Mouse (Mus musculus) thymus, adult 2 months (tissue): ENCODE data around the gene Troap. TPM values are rescaled to one million over a fixed set of nuclear protein-coding genes. Genes with fewer than 3 reads are reported as not detected.
A peak's percentile ranks its signal among the peaks of the same experiment; 100 is the strongest.

Experiments used
- DNase-seq: peaks from one replicate; pipeline ENCODE4 v3.0.0; 2021
- H3K27ac ChIP-seq: fragments of 200-500 bp; 2 replicates; pipeline ENCODE4 v1.5.1; 2012; ENCODE audit warnings: low read length, control low read depth; ENCODE audit not compliant: control insufficient read depth, insufficient read depth
- H3K27me3 ChIP-seq: fragments of 200-500 bp; 2 replicates; pipeline ENCODE4 v1.6.1; 2012; ENCODE audit warnings: mild to moderate bottlenecking, low read length, moderate library complexity, mixed read lengths; ENCODE audit not compliant: control insufficient read depth, insufficient read depth
- H3K36me3 ChIP-seq: fragments of 200-500 bp; 2 replicates; pipeline ENCODE4 v1.6.1; 2012; ENCODE audit warnings: mild to moderate bottlenecking, low read length, moderate library complexity; ENCODE audit not compliant: control insufficient read depth, insufficient read depth
- H3K4me1 ChIP-seq: fragments of 200-500 bp; replicated peaks from 2 replicates; pipeline ENCODE4 v1.6.1; 2012; ENCODE audit warnings: low read length; ENCODE audit not compliant: control insufficient read depth, insufficient read depth
- H3K4me3 ChIP-seq: fragments of 200-500 bp; 2 replicates; pipeline ENCODE4 v1.5.1; 2012; ENCODE audit warnings: mild to moderate bottlenecking, low read length, control low read depth, moderate library complexity; ENCODE audit not compliant: control insufficient read depth, insufficient read depth
- CTCF ChIP-seq: fragments of 200-500 bp; IDR thresholded peaks from 2 replicates; pipeline ENCODE4 v1.5.1; 2012; ENCODE audit warnings: mild to moderate bottlenecking, control low read depth, low read length, moderate library complexity, borderline replicate concordance; ENCODE audit not compliant: control insufficient read depth, poor library complexity, insufficient read depth; ENCODE audit errors: extremely low read depth
- POLR2A ChIP-seq: fragments of 200-500 bp; IDR thresholded peaks from 2 replicates; pipeline ENCODE4 v1.6.1; 2012; ENCODE audit warnings: mild to moderate bottlenecking, low read length, control low read depth, moderate library complexity; ENCODE audit not compliant: control insufficient read depth, poor library complexity, insufficient read depth; ENCODE audit errors: extremely low read depth
- WGBS: fragments of 180-500 bp; shearing (Covaris S2); methylation state at CpG from one replicate; pipeline ENCODE4 v1.1.7; 2018; 5-methylcytosine and 5-hydroxymethylcytosine counted together
- polyA plus RNA-seq: library from polyadenylated mRNA; depleted of rRNA; stranded (reverse); fragments of >200 nt; gene quantifications from 2 replicates; pipeline ENCODE4 v1.2.3, GENCODE M21; 2012; rRNA removed

The Troap gene
- 40.8 and 57.0 TPM in 2 replicates for polyA plus RNA-seq

GRCm38 (mm10) chr15:99074019-99074599 is at the start of gene Troap:
Troap (plus strand) TSS chr15:99074575.
- TF ChIP-seq CTCF (peak; percentile 12; the same call in 1 of the 2 replicates), POLR2A (no peak)
- Histone ChIP-seq H3K36me3 (no peaks in the 10 kb centered on the region), H3K27ac (no peak within 1 kb of the TSS; the same call in 1 of the 2 replicates), H3K4me1 (peaks cover 13% of the 10 kb centered on the region), H3K4me3 (peak within 1 kb of the TSS; percentile 81), H3K27me3 (no peaks in the 10 kb centered on the region)
- DNase-seq = no peak
- WGBS = 19% methylated on average over 9 of the region's 9 CpGs

- DNase-seq = peak; percentile 74
- H3K4me1 ChIP-seq = peaks cover 5% of the 10 kb centered on the region
- H3K27me3 ChIP-seq = no peaks in the 10 kb centered on the region
- TF ChIP-seq POLR2A (no peak), CTCF (no peak)
- H3K4me3 ChIP-seq = no peak overlapping the region
- H3K27ac ChIP-seq = no peak overlapping the region
- WGBS = 17% methylated on average over 7 of the region's 8 CpGs
- H3K36me3 ChIP-seq = no peaks in the 10 kb centered on the region
Measured at GRCm38 (mm10) chr15:99024668-99025314, 49.6 kb upstream of the Troap start.

GRCm38 (mm10) chr15:99025414-99025813 is 49.0 kb upstream of the Troap start:
- no peak for DNase-seq
- Histone ChIP-seq H3K4me1 (peaks cover 5% of the 10 kb centered on the region), H3K27me3 (no peaks in the 10 kb centered on the region), H3K4me3 (no peak overlapping the region), H3K27ac (no peak overlapping the region), H3K36me3 (no peaks in the 10 kb centered on the region)
- WGBS = 54% methylated on average over 13 of the region's 13 CpGs
- TF ChIP-seq POLR2A (no peak), CTCF (no peak)

- H3K27me3 ChIP-seq = no peaks in the 10 kb centered on the region
- peak; percentile 35 for DNase-seq
- H3K4me3 ChIP-seq = no peak overlapping the region
- H3K36me3 ChIP-seq = no peaks in the 10 kb centered on the region
- no peak overlapping the region for H3K27ac ChIP-seq
- H3K4me1 ChIP-seq = peaks cover 9% of the 10 kb centered on the region
- 57% methylated on average over 4 of the region's 4 CpGs for WGBS
- TF ChIP-seq CTCF = no peak
- no peak for TF ChIP-seq POLR2A
Measured at GRCm38 (mm10) chr15:99026259-99026658, 48.1 kb upstream of the Troap start.

GRCm38 (mm10) chr15:99027116-99027515 is 47.3 kb upstream of the Troap start:
- no peak for DNase-seq
- Histone ChIP-seq H3K4me1 (peaks cover 14% of the 10 kb centered on the region), H3K4me3 (no peak overlapping the region), H3K36me3 (no peaks in the 10 kb centered on the region), H3K27ac (no peak overlapping the region), H3K27me3 (no peaks in the 10 kb centered on the region)
- TF ChIP-seq POLR2A = no peak
- TF ChIP-seq CTCF = no peak
- WGBS = 92% methylated on average over 5 of the region's 5 CpGs

GRCm38 (mm10) chr15:99028874-99029458 is 45.4 kb upstream of the Troap start:
- no peak for DNase-seq
- H3K4me1 ChIP-seq = peaks cover 21% of the 10 kb centered on the region
- WGBS = 4% methylated on average over 10 of the region's 10 CpGs
- TF ChIP-seq POLR2A = no peak
- TF ChIP-seq CTCF = no peak
- peak overlapping the region; percentile 63 for H3K4me3 ChIP-seq
- no peaks in the 10 kb centered on the region for H3K27me3 ChIP-seq
- no peaks in the 10 kb centered on the region for H3K36me3 ChIP-seq
- peak overlapping the region; percentile 27; the same call in 1 of the 2 replicates for H3K27ac ChIP-seq
